Mouse (Mus musculus): Measurements from ENCODE around the gene Spc24. TPM values are rescaled to one million over a fixed set of nuclear protein-coding genes. Genes with fewer than 3 reads are reported as not detected.

The Spc24 gene
- polyA plus RNA-seq, 1 experiment, result 46.6 TPM

- TF ChIP-seq CTCF (IDR thresholded peaks at IDR 0.05; ENCODE audit: control insufficient read depth, insufficient read depth, low read length), result no peak
- no peak for TF ChIP-seq POLR2A (IDR thresholded peaks at IDR 0.05; ENCODE audit: borderline replicate concordance, control insufficient read depth, low read depth, low read length)
- 83% methylated on average over 3 of the region's 3 CpGs for WGBS
These were observed 23.5 kb downstream of the Spc24 start for GRCm38 (mm10) chr9:21736580-21736979.

GRCm38 (mm10) chr9:21735126-21735525 is 25.0 kb downstream of the Spc24 start:
- WGBS, result 95% methylated on average over 14 of the region's 14 CpGs

More at GRCm38 (mm10) chr9:21736580-21736979, 23.5 kb downstream of the Spc24 start:
- no peaks in the 10 kb centered on the region for H3K4me1 ChIP-seq (ENCODE audit: control insufficient read depth, insufficient read depth, low read length)
- H3K4me3 ChIP-seq (replicated peaks; ENCODE audit: control insufficient read depth, low read depth, low read length), result no peak overlapping the region
- H3K27ac ChIP-seq (ENCODE audit: control insufficient read depth, insufficient read depth, low read depth, low read length, poor library complexity), result no peak overlapping the region

GRCm38 (mm10) chr9:21733989-21734388 is 26.1 kb downstream of the Spc24 start:
- 92% methylated on average over 7 of the region's 7 CpGs for WGBS
- Histone ChIP-seq H3K27ac (ENCODE audit: control insufficient read depth, insufficient read depth, low read depth, low read length, poor library complexity) (no peak overlapping the region), H3K4me3 (replicated peaks; ENCODE audit: control insufficient read depth, low read depth, low read length) (no peak overlapping the region), H3K4me1 (ENCODE audit: control insufficient read depth, insufficient read depth, low read length) (peaks cover 3% of the 10 kb centered on the region; the same call in 1 of the 2 replicates)
- no peak for TF ChIP-seq CTCF (IDR thresholded peaks at IDR 0.05; ENCODE audit: control insufficient read depth, insufficient read depth, low read length)
- no peak for TF ChIP-seq POLR2A (IDR thresholded peaks at IDR 0.05; ENCODE audit: borderline replicate concordance, control insufficient read depth, low read depth, low read length)

More at GRCm38 (mm10) chr9:21735126-21735525, 25.0 kb downstream of the Spc24 start:
- Histone ChIP-seq H3K4me3 (replicated peaks; ENCODE audit: control insufficient read depth, low read depth, low read length) (no peak overlapping the region), H3K4me1 (ENCODE audit: control insufficient read depth, insufficient read depth, low read length) (no peaks in the 10 kb centered on the region), H3K27ac (ENCODE audit: control insufficient read depth, insufficient read depth, low read depth, low read length, poor library complexity) (no peak overlapping the region)
- no peak for TF ChIP-seq POLR2A (IDR thresholded peaks at IDR 0.05; ENCODE audit: borderline replicate concordance, control insufficient read depth, low read depth, low read length)
- TF ChIP-seq CTCF (IDR thresholded peaks at IDR 0.05; ENCODE audit: control insufficient read depth, insufficient read depth, low read length), result no peak

DNA sequence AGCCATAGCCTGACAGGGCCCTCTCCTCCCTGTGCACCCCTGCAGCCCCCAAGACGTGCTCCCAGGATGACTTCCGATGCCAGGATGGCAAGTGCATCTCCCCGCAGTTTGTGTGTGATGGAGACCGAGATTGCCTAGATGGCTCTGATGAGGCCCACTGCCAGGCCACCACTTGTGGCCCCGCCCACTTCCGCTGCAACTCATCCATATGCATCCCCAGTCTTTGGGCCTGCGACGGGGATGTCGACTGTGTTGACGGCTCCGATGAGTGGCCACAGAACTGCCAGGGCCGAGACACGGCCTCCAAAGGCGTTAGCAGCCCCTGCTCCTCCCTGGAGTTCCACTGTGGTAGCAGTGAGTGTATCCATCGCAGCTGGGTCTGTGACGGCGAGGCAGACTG is 26.7 kb downstream of the Spc24 start:
- TF ChIP-seq CTCF (IDR thresholded peaks at IDR 0.05; ENCODE audit: control insufficient read depth, insufficient read depth, low read length) (no peak), POLR2A (IDR thresholded peaks at IDR 0.05; ENCODE audit: borderline replicate concordance, control insufficient read depth, low read depth, low read length) (no peak)
- Histone ChIP-seq H3K27ac (ENCODE audit: control insufficient read depth, insufficient read depth, low read depth, low read length, poor library complexity) (no peak overlapping the region), H3K4me3 (replicated peaks; ENCODE audit: control insufficient read depth, low read depth, low read length) (no peak overlapping the region), H3K4me1 (ENCODE audit: control insufficient read depth, insufficient read depth, low read length) (peaks cover 4% of the 10 kb centered on the region; the same call in 1 of the 2 replicates)
- 96% methylated on average over 17 of the region's 17 CpGs for WGBS

- Histone ChIP-seq H3K4me1 (ENCODE audit: control insufficient read depth, insufficient read depth, low read length) (peaks cover 5% of the 10 kb centered on the region; the same call in 1 of the 2 replicates), H3K27ac (ENCODE audit: control insufficient read depth, insufficient read depth, low read depth, low read length, poor library complexity) (no peak overlapping the region), H3K4me3 (replicated peaks; ENCODE audit: control insufficient read depth, low read depth, low read length) (no peak overlapping the region)
- WGBS, result 90% methylated on average over 9 of the region's 9 CpGs
- TF ChIP-seq CTCF (IDR thresholded peaks at IDR 0.05; ENCODE audit: control insufficient read depth, insufficient read depth, low read length), result no peak
- TF ChIP-seq POLR2A (IDR thresholded peaks at IDR 0.05; ENCODE audit: borderline replicate concordance, control insufficient read depth, low read depth, low read length), result no peak
These were observed 27.8 kb downstream of the Spc24 start for GRCm38 (mm10) chr9:21732288-21732687.

GRCm38 (mm10) chr9:21729264-21729663 is 30.8 kb downstream of the Spc24 start:
- peaks cover 6% of the 10 kb centered on the region; the same call in 1 of the 2 replicates for H3K4me1 ChIP-seq (ENCODE audit: control insufficient read depth, insufficient read depth, low read length)
- no peak overlapping the region for H3K27ac ChIP-seq (ENCODE audit: control insufficient read depth, insufficient read depth, low read depth, low read length, poor library complexity)
- WGBS, result 72% methylated on average over 7 of the region's 7 CpGs
- TF ChIP-seq CTCF (IDR thresholded peaks at IDR 0.05; ENCODE audit: control insufficient read depth, insufficient read depth, low read length), result no peak
- no peak for TF ChIP-seq POLR2A (IDR thresholded peaks at IDR 0.05; ENCODE audit: borderline replicate concordance, control insufficient read depth, low read depth, low read length)
- no peak overlapping the region for H3K4me3 ChIP-seq (replicated peaks; ENCODE audit: control insufficient read depth, low read depth, low read length)

DNA sequence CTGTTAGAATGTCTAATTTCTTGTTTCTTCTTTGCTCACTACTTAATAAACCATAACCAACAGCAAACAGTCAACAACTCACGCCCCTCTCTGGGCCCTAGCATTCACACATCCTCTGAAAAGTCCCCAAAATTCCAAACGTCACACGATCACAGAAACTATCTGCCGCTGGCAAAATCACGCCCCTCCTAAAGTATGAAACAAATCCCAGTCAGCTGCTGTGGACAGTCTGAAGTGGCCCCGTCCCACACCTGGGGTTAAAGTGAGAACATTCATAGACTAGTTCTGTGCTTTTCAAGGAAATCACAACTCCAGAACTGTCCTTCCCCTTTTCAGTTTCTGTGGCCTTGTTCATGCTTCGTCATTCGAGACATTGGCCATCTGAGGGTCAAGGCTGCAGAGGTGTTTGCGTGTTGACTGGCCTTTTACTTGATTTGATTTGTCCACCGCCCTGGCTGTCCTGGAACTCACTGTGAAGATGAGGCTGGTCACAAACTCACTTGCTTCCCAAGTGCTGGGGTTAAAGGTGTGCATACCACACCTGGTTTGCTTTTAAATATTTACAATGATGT is 31.8 kb downstream of the Spc24 start:
- H3K4me3 ChIP-seq (replicated peaks; ENCODE audit: control insufficient read depth, low read depth, low read length), result no peak overlapping the region
- TF ChIP-seq POLR2A (IDR thresholded peaks at IDR 0.05; ENCODE audit: borderline replicate concordance, control insufficient read depth, low read depth, low read length), result no peak
- TF ChIP-seq CTCF (IDR thresholded peaks at IDR 0.05; ENCODE audit: control insufficient read depth, insufficient read depth, low read length), result no peak
- 70% methylated on average over 10 of the region's 10 CpGs for WGBS
- H3K4me1 ChIP-seq (ENCODE audit: control insufficient read depth, insufficient read depth, low read length), result peaks cover 6% of the 10 kb centered on the region; the same call in 1 of the 2 replicates
- H3K27ac ChIP-seq (ENCODE audit: control insufficient read depth, insufficient read depth, low read depth, low read length, poor library complexity), result no peak overlapping the region

DNA sequence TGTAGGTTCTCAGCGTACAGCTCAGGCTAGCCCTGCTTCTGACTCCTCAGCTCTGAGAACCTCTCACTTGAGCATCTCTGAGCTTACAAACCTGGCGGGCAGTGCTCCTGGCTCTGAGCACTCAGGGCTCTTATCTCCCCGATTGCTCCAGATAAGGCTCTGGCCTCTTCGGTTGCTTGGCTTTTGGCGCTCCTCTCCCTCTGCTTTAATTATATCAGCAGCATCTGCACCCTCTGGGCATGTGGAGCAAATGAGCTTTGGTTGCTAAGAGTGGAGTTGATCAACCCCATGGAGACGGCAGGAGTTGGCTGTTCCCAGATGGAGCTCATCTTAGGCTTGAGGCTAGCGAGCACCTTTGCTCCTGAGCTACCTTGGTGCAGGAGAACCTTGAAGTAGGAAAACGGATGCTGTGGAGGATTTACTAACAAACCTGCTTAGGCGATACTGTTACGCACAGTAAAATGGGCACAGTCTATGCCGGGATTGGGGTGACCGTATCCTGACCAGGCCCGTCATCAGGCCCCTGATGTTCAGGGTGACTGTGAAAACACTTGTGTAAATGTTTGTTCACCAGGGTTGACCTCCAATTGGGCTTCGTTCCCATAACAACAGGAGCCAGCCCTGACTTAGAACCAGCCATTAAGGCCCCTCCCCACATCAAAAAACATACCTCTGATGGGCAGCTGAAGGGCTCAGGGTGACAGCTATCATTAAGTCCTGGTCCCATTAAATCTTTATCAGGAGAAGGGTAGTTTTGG is 33.7 kb downstream of the Spc24 start:
- no peak overlapping the region for H3K27ac ChIP-seq (ENCODE audit: control insufficient read depth, insufficient read depth, low read depth, low read length, poor library complexity)
- WGBS, result 79% methylated on average over 14 of the region's 14 CpGs
- no peak for TF ChIP-seq CTCF (IDR thresholded peaks at IDR 0.05; ENCODE audit: control insufficient read depth, insufficient read depth, low read length)
- no peak for TF ChIP-seq POLR2A (IDR thresholded peaks at IDR 0.05; ENCODE audit: borderline replicate concordance, control insufficient read depth, low read depth, low read length)
- no peak overlapping the region for H3K4me3 ChIP-seq (replicated peaks; ENCODE audit: control insufficient read depth, low read depth, low read length)
- peaks cover 6% of the 10 kb centered on the region; the same call in 1 of the 2 replicates for H3K4me1 ChIP-seq (ENCODE audit: control insufficient read depth, insufficient read depth, low read length)

Measured in bone marrow, adult 2 months (tissue).